Mouse (Mus musculus): ENCODE data around the gene Gpr65.

- TF ChIP-seq CTCF (IDR thresholded peaks at IDR 0.05; ENCODE audit: low read depth) (no peak), EP300 (IDR thresholded peaks at IDR 0.05; ENCODE audit: low read depth) (no peak)
These were observed 22.0 kb downstream of the Gpr65 start for GRCm38 (mm10) chr12:98290475-98290874.

Measured in liver, embryonic 14.5 days (tissue).